Comparison of ENCODE assay signal across 8 mouse cellular contexts in the genomic region with DNA sequence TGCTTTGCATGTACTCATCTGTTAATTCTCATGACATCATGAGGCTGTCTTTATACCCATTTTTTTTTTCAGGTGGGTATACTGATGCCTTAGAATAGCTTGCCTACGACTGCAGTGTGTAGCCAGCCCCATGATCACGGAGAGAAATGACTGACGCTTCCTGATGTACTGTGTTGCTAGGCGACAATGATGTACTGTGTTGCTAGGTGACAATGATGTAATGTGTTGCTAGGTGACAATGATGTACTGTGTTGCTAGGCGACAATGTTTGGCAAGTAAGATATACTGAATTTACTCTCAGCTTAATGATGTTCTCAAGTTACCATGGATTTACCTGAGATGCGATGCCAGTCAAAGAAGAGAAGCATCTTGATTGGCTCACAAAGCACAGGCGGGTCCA.
DNase-seq lines count a peak whose midpoint lies in the region.

Gene Gzmk (minus strand): TSS at position 98 of the 400 bp plus-strand sequence.

- DNase-seq in R1 (ENCODE audit: low read depth, low spot score): peak; percentile 62
- DNase-seq in embryo, embryonic 9.5 days (ENCODE audit: extremely low spot score): peak; percentile 21
- peak; percentile 77 for DNase-seq in induced T-regulatory cell, adult 2 months (ENCODE audit: low read depth)
- DNase-seq in neural tube, embryonic 10.5 days (ENCODE audit: extremely low spot score, low spot score): peak; percentile 17
- DNase-seq in adipocyte (ENCODE audit: low spot score): no peak
- DNase-seq in thymus, postnatal 36 days: no peak
- no peak for DNase-seq in thymus, postnatal 25 days
- no peak for DNase-seq in kidney, adult 8-10 months

Comparison
In these comparisons a context has a peak if more than half of its experiments do, and no peak if none do; other contexts are left out.
1. DNase-seq: peak in R1 (single experiment), embryo, embryonic 9.5 days (single experiment), induced T-regulatory cell, adult 2 months (single experiment) and neural tube, embryonic 10.5 days (single experiment); none in adipocyte (single experiment), thymus, postnatal 36 days (0 of 2), thymus, postnatal 25 days (single experiment) and kidney, adult 8-10 months (0 of 2).